In genomic region chr3:57651865-57652259, GRCm38 (mm10) we compare ENCODE assay signal across 8 mouse cellular contexts. TPM values are rescaled to one million over a fixed set of nuclear protein-coding genes. Genes with fewer than 3 reads are reported as not detected.
DNase-seq lines count a peak whose midpoint lies in the region; ATAC-seq and TF ChIP-seq lines count a peak whose summit lies in the region.

No protein-coding gene starts in this region.

- no peak for DNase-seq in gastrocnemius, adult 2 months
- DNase-seq in gastrocnemius, postnatal 14 days, result no peak
- DNase-seq in thymus, postnatal 25 days, result no peak
- DNase-seq in embryo, embryonic 10 days (ENCODE audit: low spot score), result no peak
- DNase-seq in urinary bladder, postnatal 14 days (ENCODE audit: low spot score), result no peak

- no peak for TF ChIP-seq CTCF in gastrocnemius, adult 2 months (IDR thresholded peaks at IDR 0.05)
- no peak for TF ChIP-seq CTCF in C2C12 (IDR thresholded peaks at IDR 0.05; ENCODE audit: control insufficient read depth, insufficient read depth, insufficient read length)

- ATAC-seq in forebrain, embryonic 16.5 days, result no peak; the same call in 1 of the 2 replicates
- ATAC-seq in liver, embryonic 16.5 days (ENCODE audit: low read depth), result no peak

- H3K4me1 ChIP-seq in forebrain, embryonic 16.5 days (replicated peaks; ENCODE audit: control insufficient read depth, insufficient read depth, low read length), result peaks cover 3% of the 10 kb centered on the region
- H3K4me1 ChIP-seq in liver, embryonic 16.5 days (ENCODE audit: control insufficient read depth, low read depth, low read length), result no peaks in the 10 kb centered on the region; the same call in 1 of the 2 replicates

- H3K27ac ChIP-seq in gastrocnemius, adult 2 months, result peak overlapping the region; percentile 92
- no peak overlapping the region for H3K27ac ChIP-seq in forebrain, embryonic 16.5 days (ENCODE audit: low read length)
- H3K27ac ChIP-seq in liver, embryonic 16.5 days (ENCODE audit: low read length), result no peak overlapping the region

- peaks cover 28% of the 10 kb centered on the region for H3K79me2 ChIP-seq in C2C12 (ENCODE audit: control insufficient read depth, insufficient read depth)

- H3K79me3 ChIP-seq in C2C12 (ENCODE audit: low read depth), result peaks cover 8% of the 10 kb centered on the region

- intact Hi-C loops in gastrocnemius, adult 2 months (cut with DNase I), result no loop called here
- intact Hi-C loops in gastrocnemius, postnatal 14 days (cut with DNase I; ENCODE audit: low total_unique reads), result no loop called here

- peaks cover 4% of the 10 kb centered on the region for H3K27me3 ChIP-seq in C2C12 (ENCODE audit: control insufficient read depth, insufficient read depth, insufficient read length)
- 0 out of 2 replicates have a peak, but pooled peaks cover 4% of the 10 kb centered on the region for H3K27me3 ChIP-seq in forebrain, embryonic 16.5 days (replicated peaks; ENCODE audit: control insufficient read depth, insufficient read depth, low read length)
- H3K27me3 ChIP-seq in liver, embryonic 16.5 days (ENCODE audit: control insufficient read depth, insufficient read depth, low read depth, low read length), result no peaks in the 10 kb centered on the region

- H3ac ChIP-seq in C2C12 (ENCODE audit: control insufficient read depth, insufficient read length, low read depth), result peak overlapping the region; percentile 56

- H3K9ac ChIP-seq in forebrain, embryonic 16.5 days (replicated peaks; ENCODE audit: low read depth, low read length), result peak overlapping the region; percentile 87
- peak overlapping the region; percentile 77 for H3K9ac ChIP-seq in liver, embryonic 16.5 days (ENCODE audit: low read depth, low read length)

- no peaks in the 10 kb centered on the region for H3K9me3 ChIP-seq in forebrain, embryonic 16.5 days (ENCODE audit: control insufficient read depth, low read length)
- H3K9me3 ChIP-seq in liver, embryonic 16.5 days (replicated peaks; ENCODE audit: control insufficient read depth, low read length), result no peaks in the 10 kb centered on the region

- peaks cover 21% of the 10 kb centered on the region for H3K36me3 ChIP-seq in C2C12 (ENCODE audit: control insufficient read depth, insufficient read depth)
- no peaks in the 10 kb centered on the region for H3K36me3 ChIP-seq in forebrain, embryonic 16.5 days (ENCODE audit: control insufficient read depth, insufficient read depth)
- H3K36me3 ChIP-seq in liver, embryonic 16.5 days (ENCODE audit: control insufficient read depth, insufficient read depth), result no peaks in the 10 kb centered on the region

- 68% methylated on average over 3 of the region's 3 CpGs for WGBS in forebrain, embryonic 16.5 days
- 63% methylated on average over 3 of the region's 3 CpGs for WGBS in liver, embryonic 16.5 days (ENCODE audit: insufficient replicate concordance)

- peak overlapping the region; percentile 90 for H3K4me2 ChIP-seq in forebrain, embryonic 16.5 days (ENCODE audit: low read length)
- peak overlapping the region; percentile 77 for H3K4me2 ChIP-seq in liver, embryonic 16.5 days (ENCODE audit: low read depth, low read length)

- peak overlapping the region; percentile 92 for H3K4me3 ChIP-seq in gastrocnemius, adult 2 months
- peak overlapping the region; percentile 43 for H3K4me3 ChIP-seq in C2C12 (ENCODE audit: insufficient read depth, poor library complexity, severe bottlenecking)
- peak overlapping the region; percentile 90 for H3K4me3 ChIP-seq in forebrain, embryonic 16.5 days (replicated peaks; ENCODE audit: low read length)
- peak overlapping the region; percentile 86 for H3K4me3 ChIP-seq in liver, embryonic 16.5 days (ENCODE audit: low read depth, low read length)

TF ChIP-seq in C2C12, 6 proteins besides CTCF, POLR2A, EP300 and RAD21:
- TF ChIP-seq MYOD1 (IDR thresholded peaks at IDR 0.05; ENCODE audit: control insufficient read depth, insufficient read length, low read depth) (no peak), MYOG (IDR thresholded peaks at IDR 0.05; ENCODE audit: control insufficient read depth, extremely low read depth, insufficient read length) (no peak), FOSL1 (IDR thresholded peaks at IDR 0.05; ENCODE audit: insufficient read depth, low read length, poor library complexity, severe bottlenecking) (no peak), USF1 (IDR thresholded peaks at IDR 0.05; ENCODE audit: low read depth) (no peak), CEBPB (IDR thresholded peaks at IDR 0.05; ENCODE audit: low read depth) (no peak), MAX (IDR thresholded peaks at IDR 0.05) (no peak)
TF ChIP-seq in C2C12: peak in this region for 0.

RNA-seq across cellular contexts. Expression of gene Commd2, which starts 0.3 kb away (rescaled TPM):
- 10 to 100 TPM; 10.4 to 12.1 TPM for total RNA-seq in gastrocnemius, adult 2 months (2021)
- total RNA-seq in gastrocnemius, postnatal 14 days (2021), result 10 to 100 TPM; 11.0 to 12.3 TPM
- 52.9 TPM for polyA plus RNA-seq in C2C12 (2012; fragmentation: generic; extraction: Trizol)
- 69.9 and 81.0 TPM in 2 replicates for polyA plus RNA-seq in forebrain, embryonic 16.5 days (2015; fragmentation: Nextera tagmentation; extraction: Ambion mirVana)
- polyA plus RNA-seq in liver, embryonic 16.5 days (2015; fragmentation: Nextera tagmentation; extraction: Ambion mirVana), result 22.0 and 25.6 TPM in 2 replicates

RNA-seq across cellular contexts. Expression of gene Ankub1, which starts 40.7 kb away (rescaled TPM):
- total RNA-seq in gastrocnemius, adult 2 months (2021), result not detected
- total RNA-seq in gastrocnemius, postnatal 14 days (2021), result not detected
- polyA plus RNA-seq in C2C12 (2012; fragmentation: generic; extraction: Trizol), result not detected
- 0.09 and 0.11 TPM in 2 replicates for polyA plus RNA-seq in forebrain, embryonic 16.5 days (2015; fragmentation: Nextera tagmentation; extraction: Ambion mirVana)
- polyA plus RNA-seq in liver, embryonic 16.5 days (2015; fragmentation: Nextera tagmentation; extraction: Ambion mirVana), result not detected in 2 replicates
